Comparison of ENCODE assay signal across 9 mouse cellular contexts in genomic region chr1:171566777-171567176, GRCm38 (mm10). TPM values are rescaled to one million over a fixed set of nuclear protein-coding genes. Genes with fewer than 3 reads are reported as not detected.
DNase-seq lines count a peak whose midpoint lies in the region; ATAC-seq lines count a peak whose summit lies in the region.
"Had no signal": no experiment of that assay in that cellular context is flagged by ENCODE, and none has a peak within 500 bp of the region (broad histone marks: within the 10 kb centered on the region; RNA-seq: fewer than 3 reads in every experiment).

No protein-coding gene starts in this region.

- DNase-seq in heart, adult 18-20 months = peak; percentile 56 to 71
- no peak for DNase-seq in heart, embryonic 10.5 days (ENCODE audit: low spot score)
- peak; percentile 83 for DNase-seq in NIH3T3 (ENCODE audit: low read depth)
- DNase-seq in cerebellum, adult 8-10 months = peak; percentile 23
- peak; percentile 22 for DNase-seq in gastrocnemius, postnatal 14 days
- DNase-seq in lung, postnatal 10 days = peak; percentile 61
- DNase-seq in right cerebral cortex, postnatal 4 days = peak; percentile 54

- no peaks in the 10 kb centered on the region for H3K9me3 ChIP-seq in heart, embryonic 10.5 days
- H3K9me3 ChIP-seq in kidney, embryonic 15.5 days (replicated peaks) = no peaks in the 10 kb centered on the region

- no peak overlapping the region for H3K4me2 ChIP-seq in kidney, embryonic 15.5 days

- H3K27me3 ChIP-seq in heart, embryonic 10.5 days (ENCODE audit: insufficient read depth, poor library complexity, severe bottlenecking) = peaks cover 8% of the 10 kb centered on the region; the same call in 1 of the 2 replicates
- H3K27me3 ChIP-seq in kidney, embryonic 15.5 days = peaks cover 3% of the 10 kb centered on the region; the same call in 1 of the 2 replicates

- WGBS in heart, embryonic 10.5 days = 24% methylated on average over 8 of the region's 8 CpGs
- WGBS in kidney, embryonic 15.5 days = 27% methylated on average over 8 of the region's 8 CpGs

- no peak overlapping the region for H3K27ac ChIP-seq in heart, embryonic 10.5 days
- H3K27ac ChIP-seq in kidney, embryonic 15.5 days = no peak overlapping the region

- H3K4me3 ChIP-seq in heart, embryonic 10.5 days = no peak overlapping the region
- H3K4me3 ChIP-seq in kidney, embryonic 15.5 days (replicated peaks) = no peak overlapping the region

- peaks cover 4% of the 10 kb centered on the region for H3K4me1 ChIP-seq in heart, embryonic 10.5 days
- no peaks in the 10 kb centered on the region for H3K4me1 ChIP-seq in kidney, embryonic 15.5 days

- H3K36me3 ChIP-seq in heart, embryonic 10.5 days = no peaks in the 10 kb centered on the region
- no peaks in the 10 kb centered on the region for H3K36me3 ChIP-seq in kidney, embryonic 15.5 days

- H3K9ac ChIP-seq in kidney, embryonic 15.5 days = no peak overlapping the region

- peak; percentile 29; the same call in 1 of the 2 replicates for ATAC-seq in kidney, embryonic 15.5 days (replicated peaks; ENCODE audit: low FRiP score)

- intact Hi-C loops in gastrocnemius, postnatal 14 days (cut with DNase I; ENCODE audit: low total_unique reads) = loop anchor here (10.0 kb wide), 1 partner anchor 182 kb away; the partner anchor contains the start of gene Arhgap30

RNA-seq across cellular contexts. Expression of gene Cd244a, which starts 7.8 kb away (rescaled TPM):
- under 1 TPM; 0.22 to 0.62 TPM for total RNA-seq in heart, adult 18-20 months (2021)
- polyA plus RNA-seq in heart, embryonic 10.5 days (2016; fragmentation: Nextera tagmentation; extraction: Ambion mirVana) = 0.13 TPM in 1 of 2 replicates, not detected in the other
- total RNA-seq in gastrocnemius, postnatal 14 days (2021) = not detected
- 0.08 and 0.26 TPM in 2 replicates for polyA plus RNA-seq in kidney, embryonic 15.5 days (2015; fragmentation: Nextera tagmentation; extraction: Ambion mirVana)

RNA-seq across cellular contexts. Expression of gene Itln1, which starts 31.7 kb away (rescaled TPM):
- total RNA-seq in heart, adult 18-20 months (2021) = not detected
- polyA plus RNA-seq in heart, embryonic 10.5 days (2016; fragmentation: Nextera tagmentation; extraction: Ambion mirVana) = not detected in 2 replicates
- total RNA-seq in gastrocnemius, postnatal 14 days (2021) = not detected
- not detected in 2 replicates for polyA plus RNA-seq in kidney, embryonic 15.5 days (2015; fragmentation: Nextera tagmentation; extraction: Ambion mirVana)
- total RNA-seq: layer of hippocampus, adult 8-10 months had no signal

RNA-seq across cellular contexts. Expression of gene Ly9, which starts 40.4 kb away (rescaled TPM):
- 1 to 10 TPM in 1 of 2 experiments, under 1 TPM in 1; 0.47 to 2.4 TPM for total RNA-seq in heart, adult 18-20 months (2021)
- not detected in 2 replicates for polyA plus RNA-seq in heart, embryonic 10.5 days (2016; fragmentation: Nextera tagmentation; extraction: Ambion mirVana)
- total RNA-seq in gastrocnemius, postnatal 14 days (2021) = under 1 TPM; 0.11 to 0.21 TPM
- 0.32 and 0.42 TPM in 2 replicates for polyA plus RNA-seq in kidney, embryonic 15.5 days (2015; fragmentation: Nextera tagmentation; extraction: Ambion mirVana)
